Mouse (Mus musculus) CH12.LX (cell line): Measurements from ENCODE around the gene Dlg2.

Source experiments
- TBP ChIP-seq: conservative IDR thresholded peaks from 2 replicates; pipeline ENCODE4 v1.6.1; 2011; ENCODE audit warnings: low read depth, low read length, improper control_type of control experiment
- UBTF ChIP-seq: IDR thresholded peaks from 2 replicates; pipeline ENCODE4 v1.6.1; 2012; ENCODE audit warnings: low read depth, mild to moderate bottlenecking, inconsistent platforms, low read length, improper control_type of control experiment, moderate library complexity

GRCm38 (mm10) chr7:91544600-91544999 lies 1068.1 kb downstream of the Dlg2 start:
- TF ChIP-seq TBP, result no peak
- TF ChIP-seq UBTF, result no peak
